Mouse (Mus musculus): Measurements from ENCODE around the gene Ogdh. TPM values are rescaled to one million over a fixed set of nuclear protein-coding genes. Genes with fewer than 3 reads are reported as not detected.

Gene Ogdh
- polyA plus RNA-seq, 1 experiment = 28.2 TPM

DNA sequence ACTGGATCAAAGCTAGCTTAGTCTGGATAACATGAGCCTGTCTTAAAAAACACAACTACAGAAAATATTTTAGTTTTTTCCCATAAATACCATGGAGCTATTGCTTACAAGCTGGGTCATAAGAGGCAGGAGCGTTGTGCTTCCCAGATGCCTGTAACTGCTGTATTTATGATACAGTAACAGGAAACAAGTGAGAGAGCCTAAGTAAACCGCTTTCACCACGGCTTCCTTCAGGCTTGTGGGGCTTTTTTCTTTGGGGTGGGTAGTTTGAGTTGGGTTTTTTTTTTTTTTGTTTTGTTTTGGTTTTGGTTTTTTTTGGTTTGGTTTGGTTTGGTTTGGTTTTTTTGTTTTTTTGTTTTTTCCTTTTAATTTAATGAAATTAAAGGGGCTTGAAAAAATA lies 41.2 kb downstream of the Ogdh start:
- TF ChIP-seq GATA1 (IDR thresholded peaks at IDR 0.05; ENCODE audit: low read length) = no peak

DNA sequence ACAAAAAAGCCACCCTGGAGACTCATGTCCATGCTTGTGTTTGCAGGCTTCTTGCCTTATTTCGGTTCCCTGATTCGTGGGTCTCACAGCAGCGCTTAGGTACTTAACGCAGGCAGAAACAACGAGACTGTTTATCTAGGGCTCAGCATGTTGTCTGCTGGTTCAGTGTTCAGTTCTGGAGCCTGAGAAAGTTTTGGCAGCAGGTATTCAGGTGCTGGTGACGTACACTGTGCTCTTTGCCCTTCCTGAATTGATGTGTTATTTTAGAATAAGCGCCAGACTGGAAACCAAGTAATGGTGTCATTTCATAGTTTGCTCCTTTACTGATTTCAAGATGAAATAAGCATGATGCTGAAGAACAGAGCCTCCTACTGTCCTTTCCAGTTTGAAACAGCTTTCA lies 42.0 kb downstream of the Ogdh start:
- no peak for TF ChIP-seq GATA1 (IDR thresholded peaks at IDR 0.05; ENCODE audit: low read length)

DNA sequence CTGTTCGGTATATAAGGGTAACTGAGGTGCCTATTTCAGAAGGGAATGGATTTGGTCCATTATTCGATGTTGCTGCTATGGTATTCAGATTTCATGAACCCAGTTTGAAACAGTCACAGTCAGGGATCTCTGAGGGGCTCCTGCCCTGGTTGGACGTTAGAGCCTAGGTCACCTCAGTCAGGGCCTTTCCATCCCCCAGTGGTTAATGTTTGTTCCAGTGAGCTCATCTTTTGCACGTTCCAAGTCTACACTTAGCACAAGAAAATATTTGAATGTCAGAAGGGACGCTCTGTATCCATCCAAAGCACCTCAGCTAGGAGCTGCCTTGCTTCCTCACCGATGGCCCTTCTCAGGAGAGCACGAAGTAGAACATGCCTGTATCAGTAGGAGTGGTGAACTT lies 43.9 kb downstream of the Ogdh start:
- no peak for TF ChIP-seq GATA1 (IDR thresholded peaks at IDR 0.05; ENCODE audit: low read length)

DNA sequence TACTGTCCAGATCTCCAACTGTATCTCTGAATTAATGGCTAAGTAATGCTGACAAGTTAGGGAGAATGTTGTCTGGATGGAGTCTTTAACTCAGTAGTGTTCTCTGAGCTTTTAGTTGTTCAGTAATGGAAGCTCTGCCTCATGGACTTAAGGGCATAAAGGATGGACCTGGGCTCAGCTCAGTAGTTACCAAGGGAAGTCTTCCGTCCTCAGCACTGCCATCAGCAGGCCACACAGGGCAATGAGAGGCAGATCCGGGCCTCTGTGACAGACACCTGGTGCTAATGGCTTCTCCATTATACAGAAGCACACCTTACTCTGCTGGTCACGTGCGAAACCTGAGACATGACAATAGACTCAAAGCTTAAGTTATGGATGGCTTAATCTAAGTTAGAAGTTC lies 45.3 kb downstream of the Ogdh start:
- TF ChIP-seq GATA1 (IDR thresholded peaks at IDR 0.05; ENCODE audit: low read length) = no peak

DNA sequence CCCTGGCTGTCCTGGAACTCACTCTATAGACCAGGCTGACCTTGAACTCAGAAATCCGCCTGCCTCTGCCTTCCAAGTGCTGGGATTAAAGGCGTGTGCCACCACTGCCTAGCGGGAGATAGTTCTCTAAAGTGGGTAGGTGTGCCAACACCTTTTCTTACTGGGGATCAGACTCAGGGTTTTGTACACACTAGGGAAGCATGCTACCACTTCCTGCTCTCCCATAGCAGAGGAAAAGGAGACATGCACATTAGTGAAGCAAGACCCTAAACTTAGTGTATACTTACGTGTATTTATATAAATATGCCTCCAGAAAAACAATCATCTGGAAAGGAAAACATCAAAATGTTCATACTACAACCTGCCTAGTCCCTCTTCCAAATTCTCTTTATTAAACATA lies 54.5 kb downstream of the Ogdh start:
- no peak for TF ChIP-seq GATA1 (IDR thresholded peaks at IDR 0.05; ENCODE audit: low read length)

DNA sequence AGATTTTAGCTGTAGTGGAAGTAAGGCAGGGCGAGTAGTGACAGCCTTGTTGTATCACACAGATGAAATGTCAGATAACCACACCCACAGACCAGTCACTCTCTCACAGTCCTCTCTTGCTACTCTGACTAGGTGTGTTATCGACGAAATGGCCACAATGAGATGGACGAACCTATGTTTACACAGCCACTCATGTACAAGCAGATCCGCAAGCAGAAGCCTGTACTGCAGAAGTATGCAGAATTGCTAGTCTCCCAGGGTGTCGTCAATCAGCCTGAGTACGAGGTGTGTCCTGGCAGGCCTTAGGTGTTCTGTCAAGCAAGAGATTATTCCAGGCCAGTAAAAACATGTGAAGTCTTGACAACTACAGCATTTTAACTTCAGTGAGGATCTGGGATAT lies 55.5 kb downstream of the Ogdh start:
- no peak for TF ChIP-seq GATA1 (IDR thresholded peaks at IDR 0.05; ENCODE audit: low read length)

DNA sequence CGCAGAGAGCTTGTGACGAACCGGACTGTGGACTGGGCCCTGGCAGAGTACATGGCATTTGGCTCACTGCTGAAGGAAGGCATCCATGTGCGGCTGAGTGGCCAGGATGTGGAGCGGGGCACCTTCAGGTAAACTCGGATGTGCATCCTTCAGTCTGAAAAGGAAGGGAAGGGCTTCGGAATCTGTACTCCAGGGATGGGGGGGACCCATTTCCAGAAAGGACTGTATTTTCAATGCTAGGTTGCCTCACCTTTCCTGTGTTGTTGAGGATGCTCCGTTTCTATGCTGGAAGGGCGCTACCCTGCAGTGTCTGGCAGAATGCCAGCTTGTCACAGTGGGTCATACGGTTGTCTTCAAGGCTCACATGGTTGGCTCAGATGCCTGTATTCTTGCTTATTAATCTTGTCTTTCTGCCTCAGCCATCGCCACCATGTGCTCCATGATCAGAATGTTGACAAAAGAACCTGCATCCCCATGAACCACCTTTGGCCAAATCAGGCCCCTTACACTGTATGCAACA lies 57.3 kb downstream of the Ogdh start:
- no peak for TF ChIP-seq GATA1 (IDR thresholded peaks at IDR 0.05; ENCODE audit: low read length)

DNA sequence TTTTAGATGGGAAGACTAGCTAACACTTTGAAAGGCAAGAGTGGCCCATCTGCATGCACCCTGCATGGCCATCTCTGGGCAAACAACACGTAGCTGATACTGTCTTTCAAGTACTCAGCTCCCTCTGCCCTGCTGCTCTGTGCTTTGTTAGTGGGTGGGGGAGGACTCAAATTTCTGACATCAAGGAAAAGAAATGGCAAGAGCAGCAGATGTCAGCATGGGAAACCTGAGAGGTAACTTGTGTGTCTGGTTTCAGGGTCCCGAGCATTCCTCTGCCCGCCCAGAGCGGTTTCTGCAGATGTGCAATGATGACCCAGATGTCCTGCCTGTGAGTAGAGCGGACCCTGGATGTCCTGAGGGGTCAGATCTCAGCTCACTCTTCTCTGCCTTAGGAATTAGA lies 58.2 kb downstream of the Ogdh start:
- TF ChIP-seq GATA1 (IDR thresholded peaks at IDR 0.05; ENCODE audit: low read length) = no peak

DNA sequence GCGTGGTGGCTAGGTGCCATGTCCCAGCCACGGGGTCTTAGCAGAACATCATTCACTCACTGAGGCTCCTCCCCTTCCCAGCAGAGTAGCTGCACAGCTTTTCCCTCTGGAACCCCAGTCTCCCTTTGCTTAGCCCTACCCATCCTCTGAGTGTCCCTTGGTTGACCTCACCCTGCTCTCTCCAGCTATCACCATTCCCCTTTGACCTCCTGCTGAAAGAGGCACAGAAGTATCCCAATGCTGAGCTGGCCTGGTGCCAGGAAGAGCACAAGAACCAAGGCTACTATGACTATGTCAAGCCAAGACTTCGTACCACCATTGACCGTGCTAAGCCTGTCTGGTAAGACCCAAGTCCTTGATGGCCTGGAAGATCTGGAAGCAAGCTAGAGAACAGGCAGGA lies 63.7 kb downstream of the Ogdh start:
- TF ChIP-seq GATA1 (IDR thresholded peaks at IDR 0.05; ENCODE audit: low read length) = no peak

DNA sequence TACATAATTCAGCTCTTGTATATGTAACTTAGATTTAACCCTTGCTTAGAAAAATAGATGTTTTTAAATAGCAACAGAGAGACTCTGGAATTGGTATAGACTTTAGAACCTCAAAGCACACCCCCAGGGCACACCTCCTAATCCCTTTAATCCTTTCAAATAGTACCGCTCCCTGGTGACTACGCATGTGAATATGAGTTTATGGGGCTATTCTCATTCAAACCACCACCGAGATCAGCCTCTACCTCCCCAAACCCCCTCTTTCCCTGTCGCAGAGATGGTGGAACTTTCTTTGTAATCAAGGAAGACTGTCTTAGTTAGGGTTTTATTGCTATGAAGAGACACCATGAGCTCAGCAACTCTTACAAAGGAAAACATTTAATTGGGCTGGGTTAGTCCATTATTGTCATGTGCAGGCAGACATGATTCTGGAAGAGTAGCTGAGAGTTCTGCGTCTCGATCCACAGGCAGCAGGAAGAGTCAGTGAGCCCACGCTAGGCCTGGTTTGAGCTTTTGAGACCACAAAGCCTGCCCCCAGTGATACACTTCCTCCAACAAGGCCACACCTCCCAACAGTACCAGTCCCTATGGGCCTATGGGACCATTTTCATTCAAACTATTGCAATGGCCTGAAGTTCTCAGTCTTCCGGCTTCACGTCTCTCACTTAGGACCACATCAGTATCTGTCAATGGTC lies 73.3 kb downstream of the Ogdh start:
- TF ChIP-seq GATA1 (IDR thresholded peaks at IDR 0.05; ENCODE audit: low read length) = no peak

DNA sequence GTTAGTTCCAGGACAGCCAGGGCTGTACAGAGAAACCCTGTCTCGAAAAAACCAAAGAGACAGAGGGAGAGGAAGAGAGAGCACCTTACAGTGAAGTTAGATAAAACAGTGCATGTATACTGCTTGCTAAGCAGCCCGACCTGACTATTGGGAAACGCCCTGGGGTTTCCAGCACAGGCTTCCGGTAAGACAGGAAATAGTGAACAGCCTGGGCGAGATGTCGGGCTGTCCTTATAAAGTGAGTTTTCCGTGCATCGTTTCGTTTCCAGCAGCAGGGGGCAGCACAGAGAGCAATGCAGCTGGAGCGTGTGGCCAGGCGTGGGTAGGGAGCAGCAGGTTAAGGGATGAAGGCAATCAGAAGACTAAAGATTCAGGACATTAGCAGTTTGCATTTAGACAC lies 74.5 kb downstream of the Ogdh start:
- no peak for TF ChIP-seq GATA1 (IDR thresholded peaks at IDR 0.05; ENCODE audit: low read length)

DNA sequence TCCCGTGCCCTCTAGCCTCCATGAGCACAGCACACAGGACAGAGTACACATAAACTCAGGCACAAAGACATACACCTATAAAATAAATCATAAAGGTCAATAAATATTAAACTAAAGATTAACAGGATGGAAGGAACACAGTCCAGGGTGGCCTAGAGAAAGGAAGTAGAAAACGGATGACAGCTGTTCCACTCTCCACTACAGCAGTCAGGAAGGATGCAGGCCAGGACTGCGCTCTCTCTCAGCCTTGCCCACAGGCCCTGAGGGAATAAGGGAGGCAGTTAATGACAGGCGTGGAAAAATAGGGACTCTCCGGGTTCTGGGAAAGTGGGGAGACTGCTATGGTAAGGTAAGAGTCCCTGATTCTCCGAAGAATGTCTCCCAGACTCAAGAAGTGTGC lies 75.0 kb downstream of the Ogdh start:
- TF ChIP-seq GATA1 (IDR thresholded peaks at IDR 0.05; ENCODE audit: low read length) = no peak

DNA sequence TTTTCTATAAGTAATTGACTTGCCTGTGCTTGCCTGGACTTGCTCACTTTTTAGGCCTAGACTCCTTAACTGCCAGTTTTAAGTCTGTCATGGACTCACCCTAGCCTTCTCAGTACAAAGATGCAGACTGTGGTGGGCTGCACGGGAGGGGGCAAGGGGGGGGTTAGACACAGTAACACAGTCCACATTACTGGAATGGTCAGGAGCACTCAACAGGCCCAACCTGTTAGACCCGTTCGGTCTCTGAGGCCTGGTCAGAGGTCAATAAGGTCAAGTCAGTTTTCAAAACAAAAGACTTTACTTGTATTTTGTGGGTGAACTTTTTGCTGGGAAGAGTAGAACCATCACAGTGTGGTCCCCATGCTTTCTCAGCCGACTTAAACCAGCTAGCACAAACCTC lies 75.7 kb downstream of the Ogdh start:
- no peak for TF ChIP-seq GATA1 (IDR thresholded peaks at IDR 0.05; ENCODE audit: low read length)

DNA sequence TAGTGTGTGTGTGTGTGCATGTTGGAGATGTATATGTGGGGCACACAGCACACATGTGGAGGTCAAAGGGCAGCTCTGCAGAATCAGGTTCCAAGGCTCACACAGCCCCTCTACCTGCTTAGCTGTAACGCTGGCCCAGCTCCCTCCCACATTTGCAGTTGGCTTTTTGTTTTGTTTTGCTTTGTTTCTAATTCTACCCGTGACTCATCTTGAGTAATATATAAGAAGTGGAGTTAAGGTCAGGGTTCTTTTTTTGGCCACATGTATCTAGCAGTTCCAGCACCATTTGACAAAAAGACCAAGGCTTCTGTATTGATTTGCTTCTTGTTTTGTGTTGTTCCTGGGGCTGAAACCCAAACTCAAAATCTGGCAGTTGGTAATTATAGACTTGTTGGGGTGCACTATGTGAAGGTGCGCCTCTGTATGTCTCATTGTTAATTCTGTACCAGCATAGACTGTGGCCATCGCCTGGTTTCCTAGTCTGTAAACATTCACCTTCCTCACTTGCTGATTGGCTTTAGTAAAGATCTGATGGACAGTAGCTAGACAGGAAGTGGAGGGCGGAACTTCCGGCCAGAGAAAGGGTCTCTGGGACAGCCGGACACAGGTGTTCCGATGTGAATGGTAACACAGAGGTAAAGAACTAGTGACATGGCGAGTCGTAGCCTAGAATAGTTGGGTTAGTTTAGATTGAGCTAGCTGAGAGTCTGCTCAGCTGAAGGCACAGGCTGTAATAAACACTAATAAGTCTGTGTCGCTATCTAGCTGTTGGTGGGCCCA lies 80.1 kb downstream of the Ogdh start:
- no peak for TF ChIP-seq GATA1 (IDR thresholded peaks at IDR 0.05; ENCODE audit: low read length)

DNA sequence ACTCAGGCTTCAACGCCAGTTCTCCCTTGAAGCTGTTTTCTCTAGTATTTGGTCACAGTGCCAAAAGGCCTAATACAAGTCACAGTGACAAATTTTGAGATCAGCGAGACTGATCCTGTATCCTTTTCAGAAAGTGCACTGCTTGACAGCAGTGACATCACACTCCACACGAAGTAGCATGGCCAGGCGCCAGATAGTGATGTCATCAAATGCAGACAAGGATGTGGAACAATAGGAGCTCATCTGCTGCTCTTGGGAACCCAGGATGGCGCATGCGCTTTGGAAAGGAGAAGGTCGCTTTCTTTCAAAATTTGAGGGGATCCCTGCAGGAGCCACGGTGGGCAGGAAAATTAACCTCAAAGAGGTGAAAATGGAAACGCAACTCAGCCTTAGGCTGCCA lies 81.4 kb downstream of the Ogdh start:
- no peak for TF ChIP-seq GATA1 (IDR thresholded peaks at IDR 0.05; ENCODE audit: low read length)

DNA sequence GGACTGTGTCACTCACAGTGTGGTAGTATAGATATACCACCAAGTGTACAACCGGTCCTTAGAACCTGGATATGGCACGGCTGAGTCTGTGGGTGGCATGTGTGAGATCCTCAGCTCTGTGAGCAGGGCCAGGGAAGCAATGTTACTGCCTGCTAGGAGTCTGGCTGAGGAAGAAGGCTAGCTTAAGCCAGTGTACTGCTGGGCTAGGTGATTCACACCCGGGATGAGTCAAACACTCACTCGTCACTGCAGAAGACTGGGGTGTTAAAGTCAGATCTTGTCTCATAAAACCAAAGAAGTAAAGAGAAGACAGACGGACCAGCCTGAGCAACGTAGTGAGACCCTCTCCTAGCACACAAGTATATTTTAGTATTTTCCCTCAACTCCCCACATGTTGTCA lies 89.5 kb downstream of the Ogdh start:
- TF ChIP-seq GATA1 (IDR thresholded peaks at IDR 0.05; ENCODE audit: low read length) = no peak

DNA sequence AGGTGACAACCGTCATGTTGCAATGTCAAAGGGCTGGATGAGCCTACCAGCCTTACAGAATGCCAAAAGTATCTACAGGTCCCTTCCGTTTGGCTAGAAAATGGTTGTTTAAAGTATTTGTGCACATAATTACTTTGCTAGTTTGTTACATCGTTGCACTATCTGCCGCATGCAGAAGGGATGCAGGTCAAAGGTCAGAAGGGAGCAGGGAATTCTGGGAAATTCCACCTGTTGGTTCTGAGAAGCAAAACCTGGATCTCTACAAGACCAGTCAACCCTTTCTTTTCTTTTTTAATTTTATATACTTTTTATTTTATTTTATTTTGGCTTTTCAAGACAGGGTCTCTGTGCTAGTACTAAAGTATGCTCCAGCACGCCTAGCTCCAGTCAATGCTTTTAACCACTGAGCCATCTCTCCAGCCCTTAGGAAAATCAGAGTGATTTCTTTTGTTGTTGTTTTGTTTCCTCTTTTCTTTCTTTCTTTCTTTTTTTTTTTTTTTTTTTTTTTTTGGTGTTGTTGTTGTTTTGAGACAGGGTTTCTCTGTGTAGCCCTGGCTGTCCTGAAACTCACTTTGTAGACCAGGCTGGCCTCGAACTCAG lies 96.8 kb downstream of the Ogdh start:
- TF ChIP-seq GATA1 (IDR thresholded peaks at IDR 0.05; ENCODE audit: low read length) = no peak
